Mouse (Mus musculus): ENCODE data around the gene S1pr5. TPM values are rescaled to one million over a fixed set of nuclear protein-coding genes. Genes with fewer than 3 reads are reported as not detected.
A peak's percentile ranks its signal among the peaks of the same experiment; 100 is the strongest.

Gene S1pr5
- total and polyA plus RNA-seq, 2 experiments, result 4.1 to 5.3 TPM

- Histone ChIP-seq H3K79me2 (ENCODE audit: control insufficient read depth, insufficient read depth, low read length) (no peaks in the 10 kb centered on the region), H3K27ac (replicated peaks; ENCODE audit: insufficient read depth, low read depth, low read length) (no peak overlapping the region), H3K4me3 (ENCODE audit: insufficient read depth, low read depth, low read length) (no peak overlapping the region), H3K9ac (ENCODE audit: low read depth, low read length) (no peak overlapping the region), H3K4me1 (ENCODE audit: control insufficient read depth, insufficient read depth, low read length) (peaks cover 18% of the 10 kb centered on the region), H3K36me3 (ENCODE audit: control insufficient read depth, insufficient read depth, low read length) (no peaks in the 10 kb centered on the region), H3K27me3 (ENCODE audit: control insufficient read depth, insufficient read depth, low read length) (no peaks in the 10 kb centered on the region)
- no peak for TF ChIP-seq CTCF (IDR thresholded peaks at IDR 0.05; ENCODE audit: low read depth, low read length)
- TF ChIP-seq POLR2A (IDR thresholded peaks at IDR 0.05; ENCODE audit: extremely low read depth, insufficient read depth, low read length), result no peak
- no peak for DNase-seq (ENCODE audit: extremely low read depth, low read depth, low spot score)
Measured at GRCm38 (mm10) chr9:21254690-21255089, 6.4 kb upstream of the S1pr5 start.

- no peak for DNase-seq (ENCODE audit: extremely low read depth, low read depth, low spot score)
- no peak overlapping the region for H3K4me3 ChIP-seq (ENCODE audit: insufficient read depth, low read depth, low read length)
- WGBS, result 85% methylated on average over 13 of the region's 13 CpGs
- no peak overlapping the region for H3K9ac ChIP-seq (ENCODE audit: low read depth, low read length)
- no peaks in the 10 kb centered on the region for H3K27me3 ChIP-seq (ENCODE audit: control insufficient read depth, insufficient read depth, low read length)
- H3K27ac ChIP-seq (replicated peaks; ENCODE audit: insufficient read depth, low read depth, low read length), result peak overlapping the region; percentile 26
- H3K79me2 ChIP-seq (ENCODE audit: control insufficient read depth, insufficient read depth, low read length), result no peaks in the 10 kb centered on the region
- TF ChIP-seq CTCF (IDR thresholded peaks at IDR 0.05; ENCODE audit: low read depth, low read length) (no peak), POLR2A (IDR thresholded peaks at IDR 0.05; ENCODE audit: extremely low read depth, insufficient read depth, low read length) (no peak)
- peaks cover 26% of the 10 kb centered on the region for H3K4me1 ChIP-seq (ENCODE audit: control insufficient read depth, insufficient read depth, low read length)
- H3K36me3 ChIP-seq (ENCODE audit: control insufficient read depth, insufficient read depth, low read length), result no peaks in the 10 kb centered on the region
Measured at GRCm38 (mm10) chr9:21251116-21251735, 3.0 kb upstream of the S1pr5 start.

- no peak overlapping the region for H3K9ac ChIP-seq (ENCODE audit: low read depth, low read length)
- no peaks in the 10 kb centered on the region for H3K79me2 ChIP-seq (ENCODE audit: control insufficient read depth, insufficient read depth, low read length)
- TF ChIP-seq POLR2A (IDR thresholded peaks at IDR 0.05; ENCODE audit: extremely low read depth, insufficient read depth, low read length), result no peak
- no peak for TF ChIP-seq CTCF (IDR thresholded peaks at IDR 0.05; ENCODE audit: low read depth, low read length)
- peak overlapping the region; percentile 88 for H3K27ac ChIP-seq (replicated peaks; ENCODE audit: insufficient read depth, low read depth, low read length)
- H3K36me3 ChIP-seq (ENCODE audit: control insufficient read depth, insufficient read depth, low read length), result no peaks in the 10 kb centered on the region
- DNase-seq (ENCODE audit: extremely low read depth, low read depth, low spot score), result peak; percentile 96
- 17% methylated on average over 2 of the region's 2 CpGs for WGBS
- peaks cover 26% of the 10 kb centered on the region for H3K4me1 ChIP-seq (ENCODE audit: control insufficient read depth, insufficient read depth, low read length)
- no peak overlapping the region for H3K4me3 ChIP-seq (ENCODE audit: insufficient read depth, low read depth, low read length)
- no peaks in the 10 kb centered on the region for H3K27me3 ChIP-seq (ENCODE audit: control insufficient read depth, insufficient read depth, low read length)
Measured at GRCm38 (mm10) chr9:21250509-21250908, 2.3 kb upstream of the S1pr5 start.

- peak; percentile 88 for DNase-seq (ENCODE audit: extremely low read depth, low read depth, low spot score)
- Histone ChIP-seq H3K27me3 (ENCODE audit: control insufficient read depth, insufficient read depth, low read length) (no peaks in the 10 kb centered on the region), H3K4me1 (ENCODE audit: control insufficient read depth, insufficient read depth, low read length) (peaks cover 22% of the 10 kb centered on the region), H3K79me2 (ENCODE audit: control insufficient read depth, insufficient read depth, low read length) (no peaks in the 10 kb centered on the region), H3K4me3 (ENCODE audit: insufficient read depth, low read depth, low read length) (no peak overlapping the region), H3K36me3 (ENCODE audit: control insufficient read depth, insufficient read depth, low read length) (no peaks in the 10 kb centered on the region), H3K27ac (replicated peaks; ENCODE audit: insufficient read depth, low read depth, low read length) (peak overlapping the region; percentile 88), H3K9ac (ENCODE audit: low read depth, low read length) (no peak overlapping the region)
- no peak for TF ChIP-seq POLR2A (IDR thresholded peaks at IDR 0.05; ENCODE audit: extremely low read depth, insufficient read depth, low read length)
- TF ChIP-seq CTCF (IDR thresholded peaks at IDR 0.05; ENCODE audit: low read depth, low read length), result no peak
- 33% methylated on average over 17 of the region's 17 CpGs for WGBS
Measured at GRCm38 (mm10) chr9:21249629-21250508, 1.6 kb upstream of the S1pr5 start.

GRCm38 (mm10) chr9:21246342-21246741 lies 1.9 kb downstream of the S1pr5 start:
- DNase-seq (ENCODE audit: extremely low read depth, low read depth, low spot score), result no peak
- Histone ChIP-seq H3K36me3 (ENCODE audit: control insufficient read depth, insufficient read depth, low read length) (no peaks in the 10 kb centered on the region), H3K4me3 (ENCODE audit: insufficient read depth, low read depth, low read length) (no peak overlapping the region), H3K27me3 (ENCODE audit: control insufficient read depth, insufficient read depth, low read length) (peaks cover 7% of the 10 kb centered on the region), H3K27ac (replicated peaks; ENCODE audit: insufficient read depth, low read depth, low read length) (no peak overlapping the region), H3K4me1 (ENCODE audit: control insufficient read depth, insufficient read depth, low read length) (peaks cover 26% of the 10 kb centered on the region), H3K79me2 (ENCODE audit: control insufficient read depth, insufficient read depth, low read length) (no peaks in the 10 kb centered on the region), H3K9ac (ENCODE audit: low read depth, low read length) (no peak overlapping the region)
- 88% methylated on average over 1 of the region's 1 CpGs for WGBS
- no peak for TF ChIP-seq POLR2A (IDR thresholded peaks at IDR 0.05; ENCODE audit: extremely low read depth, insufficient read depth, low read length)
- TF ChIP-seq CTCF (IDR thresholded peaks at IDR 0.05; ENCODE audit: low read depth, low read length), result no peak
